Mouse (Mus musculus) C2C12 (cell line): ENCODE measurements around the gene Taf1a. TPM values are rescaled to one million over a fixed set of nuclear protein-coding genes. Genes with fewer than 3 reads are reported as not detected.
A peak's percentile ranks its signal among the peaks of the same experiment; 100 is the strongest.
"Not testable (repeated sequence)": the region's sequence is repeated elsewhere in the genome, so short reads cannot be mapped to it uniquely, and the experiment has no call there.

Experiments used
- H3K27me3 ChIP-seq: one replicate; pipeline ENCODE4 v1.6.1; 2011; ENCODE audit not compliant: control insufficient read depth, insufficient read depth, insufficient read length
- H3K36me3 ChIP-seq: one replicate; pipeline ENCODE4 v1.6.1; 2011; ENCODE audit not compliant: control insufficient read depth, insufficient read depth
- H3K4me3 ChIP-seq: one replicate; pipeline ENCODE4 v1.5.1; 2011; ENCODE audit warnings: mild to moderate bottlenecking, control low read depth; ENCODE audit not compliant: poor library complexity, insufficient read depth, severe bottlenecking
- H3K79me2 ChIP-seq: one replicate; pipeline ENCODE4 v1.6.1; 2011; ENCODE audit not compliant: control insufficient read depth, insufficient read depth
- H3K79me3 ChIP-seq: one replicate; pipeline ENCODE4 v1.6.1; 2011; ENCODE audit warnings: low read depth, control low read depth
- H3ac ChIP-seq: one replicate; pipeline ENCODE3; 2011; ENCODE audit warnings: low read depth; ENCODE audit not compliant: control insufficient read depth, insufficient read length
- CEBPB ChIP-seq: IDR thresholded peaks from one replicate; pipeline ENCODE4 v1.6.1; 2011; ENCODE audit warnings: low read depth, mild to moderate bottlenecking, control low read depth, moderate library complexity
- CTCF ChIP-seq: IDR thresholded peaks from one replicate; pipeline ENCODE4 v1.5.1; 2011; ENCODE audit not compliant: control insufficient read depth, insufficient read depth, insufficient read length
- FOSL1 ChIP-seq: IDR thresholded peaks from one replicate; pipeline ENCODE4 v1.8.0; 2011; ENCODE audit warnings: mild to moderate bottlenecking, low read length; ENCODE audit not compliant: poor library complexity, insufficient read depth, severe bottlenecking
- MAX ChIP-seq: IDR thresholded peaks from one replicate; pipeline ENCODE4 v1.6.1; 2011; ENCODE audit warnings: mild to moderate bottlenecking, control low read depth
- MYOD1 ChIP-seq: IDR thresholded peaks from one replicate; pipeline ENCODE4 v1.6.1; 2011; ENCODE audit warnings: low read depth; ENCODE audit not compliant: control insufficient read depth, insufficient read length
- MYOG ChIP-seq: IDR thresholded peaks from one replicate; pipeline ENCODE4 v1.6.1; 2011; ENCODE audit not compliant: control insufficient read depth, insufficient read length; ENCODE audit errors: extremely low read depth
- USF1 ChIP-seq: IDR thresholded peaks from one replicate; pipeline ENCODE4 v1.6.1; 2011; ENCODE audit warnings: low read depth, mild to moderate bottlenecking, control low read depth, moderate library complexity
- polyA plus RNA-seq: library from polyadenylated mRNA; unstranded; fragments of >200 nt; fragmentation: generic; extraction: Trizol; gene quantifications from one replicate; pipeline ENCODE4 v1.2.1, GENCODE M21; 2012; ENCODE audit warnings: missing spikeins

Gene Taf1a
- polyA plus RNA-seq, 1 experiment = 5.2 TPM

DNA sequence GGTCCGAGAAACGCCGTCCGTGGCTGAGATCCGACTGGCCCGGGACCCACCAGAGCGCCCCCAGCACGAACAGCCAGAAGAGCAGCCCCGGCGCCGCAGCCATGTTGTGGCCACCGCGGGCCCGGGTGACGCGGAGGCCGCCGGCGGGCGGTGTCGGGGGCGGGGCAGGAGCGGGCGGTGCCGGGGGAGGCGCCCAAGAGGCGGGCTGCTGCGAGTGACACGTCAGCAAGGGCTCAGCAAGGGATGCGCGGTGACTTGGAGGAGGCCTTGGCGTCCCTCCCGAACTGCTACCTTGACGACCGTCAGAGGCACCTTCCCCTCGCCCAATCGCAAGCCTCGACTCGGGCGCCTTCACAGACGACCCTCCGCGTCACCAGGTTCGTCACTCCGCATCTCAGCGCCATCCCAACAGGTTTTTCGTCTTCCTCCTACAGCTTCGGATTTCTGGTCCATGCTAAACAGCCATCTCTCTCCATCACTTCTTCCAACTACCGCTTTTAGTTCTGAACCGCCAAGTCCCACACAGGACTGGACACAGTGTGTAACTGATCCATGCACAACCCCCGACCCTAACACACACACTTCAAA is 19.3 kb upstream of the Taf1a start, which contains the start of gene Mia3:
Mia3 (minus strand) TSS at position 127 of the 588 bp plus-strand sequence.
- Histone ChIP-seq H3ac (peak within 1 kb of the TSS; percentile 76), H3K79me3 (peaks cover 8% of the 10 kb centered on the region), H3K27me3 (no peaks in the 10 kb centered on the region), H3K36me3 (peaks cover 10% of the 10 kb centered on the region), H3K4me3 (peak within 1 kb of the TSS; percentile 78), H3K79me2 (peaks cover 36% of the 10 kb centered on the region)
- TF ChIP-seq CEBPB (no peak), CTCF (no peak), USF1 (no peak), MAX (no peak), FOSL1 (no peak)

DNA sequence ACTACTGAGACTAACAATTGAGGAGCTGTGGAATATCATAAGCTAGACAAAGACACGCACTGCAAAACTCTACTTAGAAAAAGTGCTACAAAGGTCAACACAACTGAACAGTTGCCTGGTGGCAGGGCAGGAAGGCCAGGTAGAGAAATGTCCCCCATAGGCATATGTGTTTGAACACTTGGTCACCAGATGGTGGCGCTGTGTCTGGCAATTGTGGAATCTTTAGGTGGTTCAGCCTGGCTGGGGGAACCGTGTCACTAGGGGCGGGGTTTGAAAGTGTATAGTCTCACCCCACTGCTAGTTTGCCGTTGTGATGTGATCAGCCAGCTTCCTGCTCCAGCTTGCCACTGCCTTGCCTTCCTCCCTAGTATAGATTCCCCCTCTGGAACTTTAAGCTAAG is 14.1 kb upstream of the Taf1a start:
- H3K4me3 ChIP-seq = no peak overlapping the region
- no peaks in the 10 kb centered on the region for H3K27me3 ChIP-seq
- no peaks in the 10 kb centered on the region for H3K36me3 ChIP-seq
- H3K79me2 ChIP-seq = no peaks in the 10 kb centered on the region
- H3ac ChIP-seq = no peak overlapping the region
- no peak for TF ChIP-seq USF1
- TF ChIP-seq MAX = no peak
- TF ChIP-seq CEBPB = no peak
- no peak for TF ChIP-seq FOSL1
- TF ChIP-seq MYOG = no peak
- TF ChIP-seq MYOD1 = no peak
- no peak for TF ChIP-seq CTCF
- H3K79me3 ChIP-seq = no peaks in the 10 kb centered on the region

DNA sequence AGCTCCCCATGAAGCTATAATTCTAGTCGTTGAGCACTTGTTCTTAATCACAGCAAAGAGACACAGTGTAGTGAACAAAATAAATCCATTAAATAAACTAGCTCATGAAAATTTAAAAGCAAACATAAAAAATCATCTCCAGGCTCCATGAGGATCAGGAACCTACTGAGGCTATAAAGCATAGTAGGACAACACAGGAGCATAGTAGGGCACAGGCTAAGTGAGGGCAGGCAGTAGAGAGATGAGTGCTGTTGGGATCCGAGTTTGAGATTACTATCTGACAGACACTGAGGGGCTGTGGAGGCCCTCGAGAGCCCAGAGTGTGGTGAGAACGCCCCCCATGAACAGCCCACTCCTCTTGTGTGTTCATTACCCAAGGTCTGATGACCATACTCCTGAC is 11.7 kb upstream of the Taf1a start:
- TF ChIP-seq CEBPB (no peak), MAX (no peak), USF1 (no peak), FOSL1 (no peak), CTCF (no peak), MYOG (no peak), MYOD1 (no peak)
- Histone ChIP-seq H3ac (no peak overlapping the region), H3K79me2 (no peaks in the 10 kb centered on the region), H3K79me3 (no peaks in the 10 kb centered on the region), H3K27me3 (no peaks in the 10 kb centered on the region), H3K4me3 (no peak overlapping the region), H3K36me3 (no peaks in the 10 kb centered on the region)

DNA sequence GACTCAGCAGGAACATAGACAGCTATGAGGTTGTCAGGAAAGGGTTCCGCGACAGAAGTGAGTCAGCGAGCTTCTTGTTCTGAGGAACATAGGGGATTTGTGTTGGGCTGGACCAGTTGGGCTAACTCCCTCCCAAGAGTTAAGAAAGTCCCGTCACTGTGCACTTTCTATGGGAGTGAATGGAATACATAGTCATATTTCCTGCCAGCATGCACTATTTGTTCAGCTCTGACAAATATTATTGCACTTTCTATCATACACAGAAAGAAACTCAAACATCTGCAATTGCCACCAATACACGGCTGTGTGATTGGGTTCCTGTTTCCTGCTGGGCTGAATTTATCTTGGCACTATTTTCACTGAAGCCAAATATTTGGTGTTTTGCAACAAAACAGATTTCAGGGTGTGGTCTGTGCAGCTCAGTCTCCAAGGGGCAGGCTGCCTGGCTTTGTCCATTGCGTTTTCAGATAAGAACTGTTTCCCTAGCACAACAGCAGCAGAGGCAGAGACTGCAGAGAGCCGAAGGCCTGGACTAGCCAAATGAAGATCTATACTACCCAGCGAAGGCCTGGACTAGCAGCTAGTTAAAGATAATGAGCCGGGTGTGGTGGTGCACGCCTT is 10.3 kb upstream of the Taf1a start:
- H3K79me3 ChIP-seq = no peaks in the 10 kb centered on the region
- H3K79me2 ChIP-seq = no peaks in the 10 kb centered on the region
- no peak overlapping the region for H3ac ChIP-seq
- H3K4me3 ChIP-seq = no peak overlapping the region
- H3K36me3 ChIP-seq = no peaks in the 10 kb centered on the region
- no peaks in the 10 kb centered on the region for H3K27me3 ChIP-seq
- TF ChIP-seq MAX (no peak), CEBPB (no peak), USF1 (no peak), MYOG (no peak), MYOD1 (no peak), CTCF (no peak), FOSL1 (no peak)

DNA sequence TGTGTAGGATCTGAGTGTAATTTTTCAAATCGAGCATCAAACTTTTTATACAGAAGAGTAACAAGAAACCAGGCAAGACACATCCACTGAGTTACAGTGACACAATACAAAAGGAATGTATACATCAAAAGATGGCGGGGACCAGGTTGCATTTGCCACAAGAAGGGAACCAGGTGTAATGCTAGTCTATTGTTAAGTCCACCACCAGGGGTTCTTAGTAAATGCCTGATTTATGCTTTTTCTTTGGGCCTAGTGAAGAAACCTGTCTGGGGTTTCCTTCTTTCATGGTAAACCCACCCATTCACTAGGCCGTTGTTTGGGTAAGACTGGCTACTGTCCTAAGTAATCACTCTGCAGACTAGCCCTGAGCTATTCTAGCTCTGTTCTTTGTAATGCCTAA is 9.4 kb upstream of the Taf1a start:
- H3K4me3 ChIP-seq, H3K79me2 ChIP-seq, H3ac ChIP-seq, H3K36me3 ChIP-seq, H3K27me3 ChIP-seq, H3K79me3 ChIP-seq: not testable (repeated sequence)

DNA sequence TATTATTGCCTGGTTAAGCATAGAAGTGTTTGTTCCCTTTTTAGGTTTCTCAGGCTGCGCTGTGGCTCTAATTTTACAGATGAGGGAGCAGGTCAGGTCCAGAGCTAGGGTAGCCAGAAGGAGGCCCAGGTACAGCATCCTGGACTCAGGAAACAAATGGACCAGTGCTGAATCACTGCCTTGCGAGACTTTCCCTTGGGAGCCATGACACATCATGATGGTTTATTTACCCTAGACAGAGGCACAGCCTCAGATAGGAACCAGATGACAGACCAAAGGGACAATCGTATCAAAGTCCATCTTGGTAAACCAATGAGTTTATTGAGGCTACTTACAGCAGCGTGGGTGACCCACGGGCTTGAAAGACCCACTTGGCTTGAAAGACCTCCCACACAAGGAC is 7.0 kb upstream of the Taf1a start:
- Histone ChIP-seq H3K79me2 (no peaks in the 10 kb centered on the region), H3ac (no peak overlapping the region), H3K27me3 (no peaks in the 10 kb centered on the region), H3K79me3 (no peaks in the 10 kb centered on the region), H3K4me3 (no peak overlapping the region), H3K36me3 (no peaks in the 10 kb centered on the region)
- no peak for TF ChIP-seq CEBPB
- TF ChIP-seq USF1 = no peak
- TF ChIP-seq MYOG = no peak
- no peak for TF ChIP-seq MYOD1
- no peak for TF ChIP-seq FOSL1
- TF ChIP-seq MAX = no peak
- no peak for TF ChIP-seq CTCF
